Mouse (Mus musculus) left cerebral cortex, adult 6 months (tissue): Measurements from ENCODE around the gene Tmco5. TPM values are rescaled to one million over a fixed set of nuclear protein-coding genes. Genes with fewer than 3 reads are reported as not detected.

Experiments
- long read RNA-seq, 2 experiments: library from polyadenylated mRNA; unstranded; transcript quantifications; one replicate each; pipeline ENCODE4 v2.0.0; 2019 to 2020
- polyA plus RNA-seq: library from polyadenylated mRNA; unstranded; fragments of <200 nt; fragmentation: Nextera tagmentation; gene quantifications from 2 replicates; pipeline ENCODE4 v1.2.3, GENCODE M21; 2021

Tmco5 gene
- 2.7 and 2.8 TPM in 2 replicates for polyA plus RNA-seq
- long read RNA-seq, experiment 1, partial matches to known transcripts, result 8 of 8 reads
- long read RNA-seq, experiment 1, other reads (novel, unspliced or antisense), result 0 of 8 reads
- long read RNA-seq, experiment 2, partial matches to known transcripts, result 4 of 4 reads
- long read RNA-seq, experiment 2, other reads (novel, unspliced or antisense), result 0 of 4 reads

GRCm38 (mm10) chr2:116878391-116878790 is at the start of gene Tmco5:
Gene Tmco5 (plus strand): TSS chr2:116878691.

Other genes with a start within 250 kb of the Tmco5 start
- gene Spred1, start 242.7 kb downstream of the Tmco5 start, polyA plus RNA-seq, result 13.2 and 23.6 TPM in 2 replicates